Mouse (Mus musculus) mature B cell (primary cell): ENCODE data around the gene Slc39a11.

Experiments used
- in situ Hi-C: fragments of 300-500 bp; cut with MboI; formaldehyde crosslinking; loops from 2 replicates; pipeline ENCODE4 v1.14.3; 2019

Gene Slc39a11

DNA sequence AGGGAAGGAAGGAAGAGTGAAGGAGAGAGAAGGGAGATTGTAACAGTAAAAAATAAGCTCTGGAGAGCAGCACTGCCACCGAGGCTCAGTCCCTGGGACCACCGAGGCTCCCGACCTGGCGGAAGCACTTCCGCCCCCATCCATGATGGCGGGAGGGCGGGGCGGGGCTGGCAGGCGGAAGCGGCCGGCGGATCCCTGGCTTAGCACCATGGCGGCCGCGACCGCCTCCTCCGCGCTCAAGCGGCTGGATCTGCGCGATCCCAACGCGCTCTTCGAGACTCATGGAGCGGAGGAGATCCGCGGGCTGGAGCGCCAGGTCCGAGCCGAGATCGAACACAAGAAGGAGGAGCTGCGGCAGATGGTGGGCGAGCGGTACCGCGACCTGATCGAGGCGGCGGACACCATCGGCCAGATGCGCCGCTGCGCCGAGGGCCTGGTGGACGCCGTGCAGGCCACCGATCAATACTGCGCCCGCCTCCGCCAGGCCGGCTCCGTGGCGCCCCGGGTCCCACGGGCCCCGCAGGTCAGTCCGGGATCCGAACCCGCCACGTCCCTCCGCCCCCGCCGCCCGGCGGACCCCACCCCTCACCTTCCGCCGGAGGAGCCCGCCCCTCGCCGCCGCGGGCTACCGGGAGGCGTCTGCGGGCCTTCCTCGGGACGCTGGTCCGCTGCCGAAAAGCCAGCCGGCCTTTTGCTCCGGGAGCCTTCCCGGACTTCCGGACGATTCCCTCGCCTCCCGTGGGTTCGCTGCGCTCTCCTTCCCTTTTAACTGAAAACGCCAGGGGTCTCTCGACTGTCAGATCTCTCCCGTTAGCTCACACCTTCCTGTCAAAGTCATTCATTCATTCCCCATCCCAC lies at the start of gene Slc39a11:
TSS of gene Slc39a11 (minus strand) at position 727 of the 858 bp plus-strand sequence.
- in situ Hi-C loops, result no loop called here

DNA sequence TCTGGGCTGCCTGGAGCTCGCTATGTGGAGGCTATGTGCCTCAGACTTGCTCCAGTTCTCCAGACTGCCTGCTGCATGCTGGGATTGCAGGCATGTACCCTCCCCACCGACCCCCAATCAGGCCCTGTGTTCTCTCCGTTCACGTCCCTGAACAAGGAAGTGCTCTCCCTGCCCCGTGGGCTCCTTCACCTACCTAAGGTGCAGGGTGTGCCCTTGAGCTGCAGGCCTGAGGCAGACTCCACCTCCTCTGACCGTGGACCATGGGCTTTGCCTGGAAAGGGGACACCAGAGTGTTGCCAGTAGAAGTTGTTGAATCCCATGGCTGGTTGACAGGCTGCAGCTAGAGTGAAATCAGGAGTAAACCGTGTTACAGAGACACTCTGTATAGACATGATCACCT lies 49.8 kb upstream of the Slc39a11 start:
- in situ Hi-C loops, result loop anchor here (5.0 kb wide), 1 partner anchor 113 kb away; no protein-coding TSS in a partner anchor

DNA sequence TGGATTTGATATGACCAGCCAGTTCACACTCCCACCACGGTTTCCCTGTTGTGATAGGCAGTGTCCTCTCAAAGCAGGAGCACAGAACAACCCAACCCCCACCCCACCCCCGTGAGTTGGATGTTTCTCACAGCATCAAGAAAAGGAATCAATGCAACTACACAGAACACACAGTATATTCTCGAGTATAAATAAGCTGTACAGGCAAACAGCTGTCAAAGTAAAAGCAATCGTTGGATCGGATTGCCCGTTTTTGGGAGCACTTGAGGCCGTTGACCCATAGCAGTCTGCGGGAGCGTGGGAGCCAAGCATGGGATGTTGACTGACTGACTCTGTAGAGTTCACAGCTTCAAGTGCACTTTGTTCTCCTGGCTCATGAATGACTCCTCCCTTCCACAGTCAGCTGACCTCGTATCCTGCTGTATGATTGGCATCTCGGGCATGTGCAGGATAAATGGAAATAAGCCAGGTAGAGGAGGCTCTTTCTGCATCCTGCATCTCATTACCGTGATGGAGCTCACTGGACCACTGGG lies 48.2 kb upstream of the Slc39a11 start:
- in situ Hi-C loops, result no loop called here

DNA sequence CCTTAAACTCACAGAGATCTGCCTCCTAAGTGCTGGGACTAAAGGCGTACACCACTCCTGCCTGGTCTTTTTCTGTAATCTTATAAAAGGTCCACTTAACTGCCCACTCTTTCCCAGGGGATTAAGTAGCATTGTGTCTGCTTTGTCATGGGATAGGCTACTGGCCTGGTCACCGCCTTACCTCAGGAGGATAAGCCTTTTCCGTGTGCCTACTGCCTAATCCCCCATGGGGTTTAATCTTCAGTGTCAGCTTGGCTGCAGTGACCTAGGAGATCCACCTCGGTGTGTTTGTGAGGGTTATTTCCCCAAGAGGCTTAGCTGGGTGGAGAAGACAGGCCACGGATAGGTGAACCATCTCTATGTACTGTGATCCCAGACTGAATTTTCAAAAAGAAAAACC lies 47.7 kb upstream of the Slc39a11 start:
- in situ Hi-C loops, result no loop called here

GRCm38 (mm10) chr11:113691851-113692250 lies 42.0 kb upstream of the Slc39a11 start:
- in situ Hi-C loops, result no loop called here

DNA sequence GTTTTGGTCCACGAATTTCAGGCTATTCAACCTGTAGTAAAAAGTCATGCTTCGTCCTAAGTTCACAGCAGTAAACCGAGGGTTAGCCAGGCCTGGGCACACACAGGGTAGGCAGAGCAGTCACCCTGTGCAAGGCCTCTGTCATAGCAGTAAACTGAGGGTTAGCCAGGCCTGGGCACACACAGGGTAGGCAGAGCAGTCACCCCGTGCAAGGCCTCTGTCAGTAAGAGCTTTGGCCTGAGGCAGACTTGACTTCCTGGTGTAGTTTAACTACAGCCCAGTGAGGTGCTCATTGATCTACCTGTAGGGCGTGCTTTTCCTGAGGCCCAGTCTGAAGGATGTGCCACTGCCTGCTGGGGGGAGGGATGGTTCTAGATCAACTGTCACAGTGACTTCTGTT lies 41.4 kb upstream of the Slc39a11 start:
- in situ Hi-C loops, result no loop called here

- in situ Hi-C loops, result no loop called here
Observed at GRCm38 (mm10) chr11:113690506-113690905, 40.6 kb upstream of the Slc39a11 start.

DNA sequence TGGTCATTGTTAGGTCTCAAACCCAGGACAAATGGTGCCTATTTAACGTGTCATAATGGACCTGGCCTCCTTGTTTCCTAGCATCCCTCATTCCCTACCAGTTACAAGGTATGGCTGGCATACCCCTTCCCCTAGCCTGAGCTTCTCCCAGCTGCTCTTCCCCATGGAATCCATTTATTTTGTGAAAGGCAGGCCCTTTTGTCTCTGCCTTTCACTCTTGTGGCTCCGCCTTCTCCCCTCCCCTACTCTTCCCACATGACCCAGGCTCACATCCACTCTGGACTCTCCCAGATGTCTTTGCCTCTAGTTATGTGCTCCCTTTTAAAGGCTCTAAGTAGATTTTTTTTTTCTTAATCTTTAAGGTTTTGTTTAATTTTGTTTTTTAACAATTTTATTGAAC lies 37.2 kb upstream of the Slc39a11 start:
- in situ Hi-C loops, result no loop called here

DNA sequence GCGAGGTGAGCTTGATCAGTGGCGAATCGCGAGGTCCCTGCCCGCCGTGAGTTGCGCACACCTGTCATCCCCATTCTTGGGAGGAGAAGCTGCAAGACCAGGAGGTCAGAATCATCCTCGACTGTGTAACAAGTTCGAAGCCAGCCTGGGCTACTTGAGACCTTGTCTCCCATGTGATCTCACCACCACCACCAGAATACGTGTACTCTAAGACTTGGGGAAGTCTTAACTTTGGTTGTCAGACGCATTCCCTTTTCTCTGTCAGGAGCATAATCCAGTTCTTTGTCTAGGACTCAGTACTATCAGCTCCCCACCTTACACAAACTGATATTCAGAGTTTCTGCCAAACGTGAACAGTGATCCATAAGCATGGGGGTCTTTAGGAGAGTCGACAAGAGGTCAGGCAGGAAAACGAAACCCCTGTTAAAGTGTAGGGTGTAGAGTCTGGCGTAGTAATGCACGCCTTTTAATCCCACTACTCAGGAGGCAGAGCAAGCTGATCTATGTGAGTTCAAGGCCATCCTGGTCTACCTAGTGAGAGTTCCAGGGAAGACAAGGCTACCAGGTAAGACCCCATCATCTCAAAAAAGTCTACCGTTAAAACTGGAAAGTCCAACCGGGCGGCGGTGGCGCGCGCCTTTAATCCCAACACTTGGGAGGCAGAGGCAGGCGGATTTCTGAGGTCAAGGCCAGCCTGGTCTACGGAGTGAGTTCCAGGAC lies 35.0 kb upstream of the Slc39a11 start:
- in situ Hi-C loops, result no loop called here

DNA sequence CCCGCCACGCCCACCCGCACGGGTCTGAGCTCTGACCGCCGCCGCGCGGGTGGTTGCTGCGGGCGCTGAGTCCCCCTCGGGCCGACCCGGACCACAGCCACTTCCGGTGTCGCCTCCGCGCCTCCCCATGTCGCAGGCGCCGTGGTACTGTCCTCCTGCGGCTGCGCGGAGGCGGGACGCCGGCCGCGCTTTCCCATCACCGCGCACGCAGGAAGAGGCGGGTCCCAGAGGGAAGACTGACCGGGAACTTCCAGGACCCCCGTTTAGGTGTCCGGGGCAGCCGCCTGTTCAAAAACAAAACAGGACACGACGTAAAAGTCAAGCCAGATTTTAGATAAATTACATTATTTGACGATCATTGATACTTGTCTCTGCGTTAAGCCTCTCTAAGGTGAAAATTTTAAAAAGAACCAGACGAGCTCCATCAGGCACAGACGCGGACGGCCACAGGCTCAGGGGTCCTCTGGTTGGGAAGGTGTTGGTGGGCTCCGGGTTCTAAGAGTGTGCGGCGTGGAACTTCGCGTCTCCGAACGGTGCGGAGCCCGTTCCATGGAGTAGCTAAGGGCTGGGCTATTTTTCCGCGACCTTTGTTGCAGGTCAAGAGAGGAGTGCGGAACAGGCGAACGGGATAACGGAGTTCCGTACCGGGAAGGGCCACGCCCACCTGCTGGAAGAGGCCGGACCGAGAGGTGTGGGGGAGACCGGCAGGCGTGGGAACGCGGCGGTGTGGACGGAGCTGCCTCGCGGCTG lies 34.3 kb upstream of the Slc39a11 start, which contains the start of the genes Fam104a and D11Wsu47e:
TSS of gene Fam104a (minus strand) at position 199 of the 750 bp plus-strand sequence.
TSS of gene D11Wsu47e (plus strand) at position 456 of the 750 bp plus-strand sequence.
- in situ Hi-C loops, result no loop called here

GRCm38 (mm10) chr11:113683627-113683956 lies 33.7 kb upstream of the Slc39a11 start:
- in situ Hi-C loops, result no loop called here

DNA sequence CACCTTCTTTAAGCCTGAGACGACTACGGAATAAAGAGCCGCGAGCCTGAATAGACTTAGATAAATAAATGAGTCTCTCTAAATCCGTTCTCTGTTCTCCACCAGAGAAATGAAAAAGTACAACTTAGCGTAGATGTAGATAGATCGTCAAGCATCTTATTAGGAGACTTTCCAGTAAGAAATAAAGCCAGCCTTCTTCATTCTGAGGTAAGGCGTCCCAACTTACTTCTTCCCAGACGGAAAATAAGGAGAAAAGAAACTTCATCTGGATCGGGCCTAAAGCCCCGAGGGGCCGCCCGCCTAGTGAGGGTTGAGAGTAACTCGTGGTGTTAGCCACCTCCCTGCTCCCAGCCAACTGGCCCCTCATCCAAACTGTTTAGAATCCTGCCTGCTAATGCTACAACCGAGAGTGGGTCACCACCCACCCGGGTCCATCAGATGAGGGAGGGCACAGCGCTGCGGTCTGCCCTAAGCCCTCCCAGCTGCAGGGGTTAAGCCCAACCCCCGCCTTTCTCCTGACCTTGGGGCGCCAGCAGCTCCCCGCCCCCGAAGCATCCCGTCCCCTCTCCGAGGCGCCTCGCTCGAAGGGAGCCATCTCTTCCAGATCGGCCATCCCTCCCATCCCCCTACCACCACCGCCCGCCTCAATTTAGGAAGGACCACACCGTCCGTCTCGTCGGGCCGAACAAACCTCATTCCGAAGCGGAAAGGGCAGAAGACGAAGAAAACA lies 33.2 kb upstream of the Slc39a11 start:
- in situ Hi-C loops, result no loop called here

- in situ Hi-C loops, result no loop called here
Observed at GRCm38 (mm10) chr11:113681979-113682378, 32.1 kb upstream of the Slc39a11 start.

GRCm38 (mm10) chr11:113680954-113681353 lies 31.1 kb upstream of the Slc39a11 start:
- in situ Hi-C loops, result no loop called here

GRCm38 (mm10) chr11:113678373-113678772 lies 28.5 kb upstream of the Slc39a11 start:
- in situ Hi-C loops, result no loop called here

- in situ Hi-C loops, result no loop called here
Observed at GRCm38 (mm10) chr11:113677378-113677777, 27.5 kb upstream of the Slc39a11 start.

- in situ Hi-C loops, result no loop called here
Observed at GRCm38 (mm10) chr11:113676847-113677246, 27.0 kb upstream of the Slc39a11 start.

DNA sequence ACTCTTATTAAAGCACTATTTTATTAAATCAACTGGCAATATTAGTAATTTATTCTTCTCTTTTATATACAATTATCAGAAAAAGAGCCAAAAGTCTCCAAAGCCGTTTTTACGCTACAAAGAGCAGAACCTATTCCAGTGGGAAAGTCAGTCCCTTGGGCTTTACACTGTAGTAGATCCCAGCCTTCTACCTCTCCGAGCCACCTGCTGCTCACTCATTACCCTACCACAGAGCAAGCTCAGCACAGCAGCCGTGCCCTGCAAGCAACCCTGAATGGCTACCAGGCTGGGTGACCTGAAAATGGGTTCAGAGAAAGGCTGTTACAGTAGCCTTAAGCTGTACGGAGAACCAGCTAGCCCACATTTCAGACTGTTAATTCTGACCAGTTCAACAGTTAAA lies 24.7 kb upstream of the Slc39a11 start:
- in situ Hi-C loops, result no loop called here

DNA sequence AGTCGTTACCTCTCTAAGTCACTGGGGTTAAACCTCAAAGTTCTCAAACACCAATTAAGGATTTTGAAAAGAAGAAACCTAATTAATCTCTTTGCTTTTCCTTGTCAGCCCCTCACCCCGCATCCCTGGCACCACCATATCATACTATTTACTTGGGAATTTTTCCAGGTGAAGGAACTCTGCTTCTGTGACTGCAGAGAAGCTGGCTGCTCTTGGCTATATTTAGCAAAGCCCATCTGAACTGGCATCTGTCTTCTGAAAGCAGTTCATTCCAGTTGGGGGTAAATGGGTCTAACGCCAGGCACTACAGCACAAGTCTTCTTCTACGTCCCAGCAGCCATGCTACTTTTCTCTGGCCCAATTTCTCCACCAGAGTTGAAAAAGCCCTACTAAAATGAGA lies 23.7 kb upstream of the Slc39a11 start:
- in situ Hi-C loops, result no loop called here

GRCm38 (mm10) chr11:113669711-113670110 lies 19.8 kb upstream of the Slc39a11 start:
- in situ Hi-C loops, result no loop called here

GRCm38 (mm10) chr11:113668857-113669256 lies 19.0 kb upstream of the Slc39a11 start:
- in situ Hi-C loops, result no loop called here
